Mouse (Mus musculus): Measurements from ENCODE around the gene Smpd1.
A peak's percentile ranks its signal among the peaks of the same experiment; 100 is the strongest.

The Smpd1 gene

DNA sequence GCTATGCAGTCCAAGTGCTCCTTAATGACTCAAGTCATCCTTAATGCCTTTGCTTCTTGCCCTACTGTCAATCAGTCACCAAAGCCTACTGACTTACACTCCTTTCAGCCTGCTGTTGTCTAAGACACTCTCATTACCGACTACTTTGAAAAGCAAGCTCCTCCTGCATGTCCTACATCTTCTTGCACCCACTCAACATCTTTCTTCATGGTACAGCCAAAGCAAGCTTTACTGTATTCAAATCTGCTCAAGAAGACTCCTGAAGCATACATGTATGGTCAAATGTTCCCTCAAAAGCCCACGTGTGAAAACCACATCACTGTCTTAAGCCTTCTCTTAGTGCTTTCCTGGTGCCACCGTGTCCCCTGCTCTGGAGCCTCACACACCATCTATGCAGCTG is 9.2 kb downstream of the Smpd1 start:
- no peak for DNase-seq (ENCODE audit: low spot score)

DNA sequence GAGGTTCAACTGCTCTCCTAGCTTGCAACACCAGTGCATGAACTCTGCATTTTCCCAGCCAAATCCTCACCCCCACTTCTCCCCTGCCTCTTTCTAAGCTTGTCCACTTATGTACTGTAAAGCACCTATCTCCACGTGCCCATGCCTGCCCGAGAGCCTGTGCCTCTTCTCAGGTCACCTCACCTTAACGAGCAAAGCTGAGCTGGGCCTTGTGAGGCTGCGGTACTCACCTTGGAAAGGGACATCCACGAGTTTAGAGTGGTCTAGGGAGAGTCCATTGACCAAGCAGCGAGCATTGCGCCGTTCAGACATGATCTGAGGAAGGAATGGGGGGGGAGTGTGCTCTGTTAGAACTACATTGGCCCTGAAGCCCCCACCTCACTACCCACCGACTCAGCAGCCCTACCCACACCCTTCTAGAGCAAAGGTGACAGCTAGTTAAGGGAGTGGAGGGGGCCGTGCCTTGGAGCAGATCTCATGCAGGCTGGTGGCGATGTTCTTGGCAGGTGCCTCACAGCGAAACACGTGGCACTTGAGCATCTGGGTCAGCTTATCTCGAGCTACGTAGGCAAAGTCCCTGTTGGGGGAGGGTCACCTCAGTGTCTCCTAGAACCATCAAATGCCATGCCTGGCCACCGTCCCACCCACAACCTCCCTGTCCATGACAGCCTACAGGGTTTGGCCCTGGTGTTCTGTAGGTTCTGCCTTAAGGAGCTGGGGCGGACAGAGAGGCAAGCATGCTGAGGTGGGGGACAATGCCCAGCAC is 11.1 kb downstream of the Smpd1 start:
- DNase-seq (ENCODE audit: low spot score): no peak

DNA sequence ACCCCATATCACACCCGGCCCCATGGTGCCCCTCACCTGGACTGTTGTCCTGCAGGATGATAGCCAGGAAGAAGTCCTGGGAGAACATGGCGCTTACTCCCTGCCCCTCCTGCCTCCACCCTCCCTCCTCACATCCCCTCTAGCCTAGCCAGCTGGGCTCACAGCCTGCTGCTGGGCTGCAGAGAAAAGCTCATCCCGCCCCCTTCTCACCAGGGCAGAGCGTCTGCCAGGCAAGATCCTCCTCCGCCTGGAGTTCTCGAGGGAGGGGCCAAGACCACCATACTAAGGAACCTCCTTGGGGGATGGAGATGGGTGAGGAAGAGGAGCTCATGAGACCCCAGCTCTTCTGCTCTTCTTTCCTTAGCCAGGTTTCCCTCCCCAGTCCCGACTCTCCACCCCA is 14.4 kb downstream of the Smpd1 start:
- no peak for DNase-seq (ENCODE audit: low spot score)

DNA sequence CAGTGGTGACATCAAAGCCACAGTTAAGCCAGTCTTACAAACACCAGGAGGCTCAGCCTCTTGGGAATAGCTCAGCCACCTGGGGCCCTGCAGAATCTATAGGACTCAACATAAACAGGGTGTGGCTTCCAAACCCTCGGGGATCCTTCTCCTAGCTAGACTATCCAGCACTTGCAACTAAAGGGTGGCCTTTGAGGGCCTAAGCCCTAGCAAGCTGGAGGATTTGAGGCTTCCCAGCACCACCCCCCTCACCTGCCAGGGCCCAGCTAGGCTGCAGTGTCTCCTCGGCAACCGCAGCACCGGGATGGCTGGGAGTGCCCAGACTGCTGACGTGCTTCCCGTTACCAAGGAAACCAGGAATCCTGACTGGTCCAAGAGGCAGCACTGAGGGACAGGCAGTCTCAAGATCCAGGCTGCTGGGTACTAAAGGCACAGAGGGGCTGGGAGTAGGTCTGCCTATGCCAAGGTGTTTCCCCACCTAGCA is 14.9 kb downstream of the Smpd1 start:
- no peak for DNase-seq (ENCODE audit: low spot score)

DNA sequence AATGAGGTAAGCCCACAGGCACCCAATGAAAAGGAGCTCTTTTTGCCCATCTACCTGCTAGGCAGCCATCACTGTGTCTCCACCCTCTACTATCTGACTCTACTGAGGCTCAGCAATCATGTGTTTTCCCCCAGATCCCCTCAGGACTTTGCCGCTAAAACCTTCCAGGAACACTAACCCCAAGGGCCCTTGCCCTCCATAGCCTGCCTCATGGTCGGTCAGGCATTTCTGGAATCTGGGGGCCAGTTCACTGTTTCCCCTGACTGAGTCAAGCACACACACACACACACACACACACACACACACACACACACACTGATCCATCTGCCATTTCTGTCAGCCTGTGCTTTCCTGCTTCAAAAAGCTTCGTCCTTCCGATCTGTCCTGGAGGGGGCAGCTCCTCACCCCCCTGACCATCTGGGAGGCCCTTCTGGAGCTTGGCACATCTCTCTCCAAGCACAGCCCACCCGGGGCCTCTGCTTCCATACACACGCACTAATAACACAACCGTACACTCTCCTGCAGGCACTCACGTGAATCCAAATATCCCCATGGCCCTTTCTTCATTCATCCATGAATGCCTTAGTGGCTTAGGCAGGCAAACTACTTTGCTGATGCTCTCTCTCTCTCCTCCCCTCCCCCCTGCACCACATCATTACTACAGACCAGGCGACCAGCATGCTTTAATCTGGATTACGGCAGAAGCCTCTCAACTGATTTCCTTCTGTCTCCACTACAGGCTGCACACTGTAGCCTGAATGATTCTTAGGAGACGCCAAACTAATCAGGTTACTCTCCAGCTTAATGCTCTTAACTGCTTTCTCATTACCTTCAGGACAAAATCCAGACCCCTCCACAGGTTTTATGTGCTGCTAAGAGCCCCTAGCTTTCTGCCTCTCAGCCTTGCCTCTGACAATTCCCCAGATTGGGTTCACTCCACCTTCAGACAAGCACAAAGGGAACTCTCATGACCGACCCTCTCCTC is 15.6 kb downstream of the Smpd1 start:
- no peak for DNase-seq (ENCODE audit: low spot score)

DNA sequence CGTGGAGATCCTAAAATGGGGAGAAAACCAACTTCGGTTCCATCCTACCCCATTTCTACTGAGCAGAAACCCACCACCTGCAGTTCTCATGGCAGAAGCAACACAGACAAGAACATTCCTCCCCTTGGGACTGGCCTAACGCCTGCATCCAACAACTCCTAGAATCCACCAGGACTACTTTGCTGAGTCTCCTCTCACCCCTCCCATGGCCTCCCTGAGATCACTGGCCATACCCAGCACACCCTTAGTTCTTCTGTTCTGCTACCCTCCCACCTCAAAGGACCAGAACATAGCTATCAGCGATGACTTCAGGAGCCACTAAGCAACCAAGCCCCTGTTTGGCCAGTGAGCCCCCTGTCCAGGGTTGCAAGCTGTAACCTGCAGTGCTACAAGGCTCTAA is 16.6 kb downstream of the Smpd1 start:
- no peak for DNase-seq (ENCODE audit: low spot score)

DNA sequence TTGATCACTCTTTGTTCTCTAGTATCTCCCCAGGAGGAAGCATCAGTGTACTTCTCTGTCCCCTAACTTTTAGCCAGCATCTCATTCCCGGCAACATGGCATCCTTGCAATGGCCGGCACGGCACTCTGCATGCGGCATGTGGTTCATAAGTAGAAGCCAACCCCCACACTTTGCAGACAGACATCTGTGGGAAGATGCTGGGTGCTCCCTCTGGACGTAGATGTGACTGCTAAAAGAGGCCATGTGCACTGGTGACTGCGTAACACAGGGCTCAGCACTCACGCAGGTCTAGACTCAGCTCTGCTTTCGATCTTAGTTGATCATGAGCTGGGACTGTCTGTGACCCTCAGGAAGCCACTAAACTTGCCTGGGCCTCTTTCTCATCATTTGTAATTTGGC is 18.8 kb downstream of the Smpd1 start:
- no peak for DNase-seq (ENCODE audit: low spot score)

DNA sequence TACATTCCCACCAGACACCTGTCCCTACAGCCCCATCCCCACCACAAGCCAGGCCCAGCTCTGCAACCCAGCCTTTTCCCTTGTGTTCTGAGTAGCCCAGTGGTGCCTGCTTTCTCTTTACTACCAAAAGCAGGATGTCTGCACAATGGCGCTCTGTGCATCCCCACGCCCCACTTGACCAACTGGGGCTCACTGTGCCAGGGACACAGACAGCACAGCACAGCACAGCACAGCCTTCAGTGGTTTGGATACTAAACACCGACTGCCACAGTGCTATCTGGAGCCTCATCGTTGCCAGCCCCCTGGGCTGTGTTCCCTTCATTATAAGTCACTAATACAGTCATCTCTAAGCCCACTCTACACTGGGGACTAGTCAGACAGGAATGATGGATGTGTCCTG is 20.4 kb downstream of the Smpd1 start:
- DNase-seq (ENCODE audit: low spot score): no peak

DNA sequence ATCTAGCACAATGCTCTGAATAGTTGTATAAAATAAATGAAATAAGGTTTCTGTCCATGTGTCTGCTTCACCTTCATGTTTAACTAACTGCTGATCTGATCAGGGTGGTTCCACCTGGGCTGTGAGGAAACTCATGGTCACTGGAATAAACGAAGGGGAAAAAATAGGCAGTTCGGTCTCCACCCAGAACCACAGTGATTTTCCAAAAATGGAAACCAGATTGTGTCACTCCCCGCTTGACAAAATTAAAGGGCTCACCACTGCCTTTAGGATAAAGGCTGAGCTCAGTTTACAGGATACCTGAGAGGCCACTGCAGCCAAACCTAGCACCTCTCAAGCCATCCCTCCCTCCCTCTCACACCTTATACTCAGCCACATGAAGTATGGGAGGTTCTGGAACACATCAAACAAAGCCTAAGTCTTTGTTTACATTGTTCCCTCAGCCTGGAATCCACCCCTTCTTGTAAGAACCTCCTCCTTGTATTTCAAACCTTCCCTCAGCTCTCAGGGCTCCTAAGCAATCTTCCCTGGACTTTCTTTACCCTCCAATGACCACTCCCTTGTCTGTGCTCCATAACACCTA is 22.1 kb downstream of the Smpd1 start:
- no peak for DNase-seq (ENCODE audit: low spot score)

DNA sequence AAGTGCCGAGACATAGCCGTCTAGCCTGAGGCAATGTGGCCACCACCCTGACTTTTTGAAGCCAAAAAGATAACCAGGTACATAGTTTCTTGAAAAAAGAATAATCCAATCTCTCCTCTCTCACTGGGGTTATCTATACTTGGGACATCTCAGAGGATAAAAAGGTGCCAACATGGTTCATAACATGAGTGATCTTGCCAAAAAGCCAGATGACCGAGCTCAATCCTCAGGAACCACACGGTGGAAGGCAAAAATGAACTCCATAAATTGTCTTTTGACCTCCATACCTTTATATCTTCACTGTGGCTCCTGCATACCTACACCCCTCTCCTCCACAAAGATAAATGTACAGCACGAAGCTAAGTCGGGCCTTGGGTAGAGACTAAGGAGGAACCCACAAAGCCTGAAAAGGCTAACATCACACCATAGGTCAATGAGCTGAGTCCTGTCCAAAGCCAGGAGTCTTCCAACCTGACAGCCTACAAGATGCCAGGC is 23.3 kb downstream of the Smpd1 start:
- no peak for DNase-seq (ENCODE audit: low spot score)

DNA sequence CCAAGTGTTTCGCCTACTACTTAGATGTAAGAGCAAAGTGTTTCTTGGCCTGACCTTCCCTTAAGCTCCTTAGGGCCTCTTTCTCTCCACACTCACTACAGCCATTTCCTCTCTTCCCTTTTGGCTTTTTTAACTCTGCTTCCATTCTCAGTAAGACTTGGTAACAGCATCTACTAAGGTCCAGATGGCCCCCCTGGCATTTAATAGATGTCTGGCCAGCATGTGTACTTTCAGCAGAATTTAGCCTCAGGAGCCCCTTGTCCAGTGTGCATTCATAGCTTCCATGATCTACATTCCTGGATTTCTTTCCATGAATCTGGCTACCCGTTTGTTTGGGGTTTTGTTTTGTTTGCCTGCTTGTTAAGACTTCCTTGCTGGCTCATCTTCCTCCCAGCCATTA is 24.3 kb downstream of the Smpd1 start:
- DNase-seq (ENCODE audit: low spot score): no peak

DNA sequence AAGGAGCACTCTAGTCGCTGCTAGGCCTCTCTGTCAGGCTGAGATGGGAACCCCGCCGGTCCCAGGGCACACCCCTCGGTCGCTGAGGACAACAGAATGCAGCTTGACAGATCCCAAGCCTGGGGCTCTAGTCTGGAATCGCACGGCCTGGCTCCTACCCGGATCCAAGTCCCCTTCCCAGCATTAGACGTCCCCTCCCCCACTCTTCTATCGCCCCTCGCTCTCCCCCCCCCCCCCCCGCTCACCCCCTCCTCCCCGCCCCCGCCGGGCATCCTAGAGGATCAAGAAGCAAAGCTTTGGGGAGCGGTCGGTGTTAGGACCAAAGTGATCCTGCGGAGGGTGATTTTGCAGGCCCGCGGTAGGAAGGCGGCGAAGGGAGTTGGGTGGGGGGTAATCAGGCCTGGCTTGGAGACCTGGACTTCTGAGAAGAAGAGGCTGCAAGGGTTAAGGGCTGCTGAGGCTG is 26.5 kb downstream of the Smpd1 start:
- no peak for DNase-seq (ENCODE audit: low spot score)

DNA sequence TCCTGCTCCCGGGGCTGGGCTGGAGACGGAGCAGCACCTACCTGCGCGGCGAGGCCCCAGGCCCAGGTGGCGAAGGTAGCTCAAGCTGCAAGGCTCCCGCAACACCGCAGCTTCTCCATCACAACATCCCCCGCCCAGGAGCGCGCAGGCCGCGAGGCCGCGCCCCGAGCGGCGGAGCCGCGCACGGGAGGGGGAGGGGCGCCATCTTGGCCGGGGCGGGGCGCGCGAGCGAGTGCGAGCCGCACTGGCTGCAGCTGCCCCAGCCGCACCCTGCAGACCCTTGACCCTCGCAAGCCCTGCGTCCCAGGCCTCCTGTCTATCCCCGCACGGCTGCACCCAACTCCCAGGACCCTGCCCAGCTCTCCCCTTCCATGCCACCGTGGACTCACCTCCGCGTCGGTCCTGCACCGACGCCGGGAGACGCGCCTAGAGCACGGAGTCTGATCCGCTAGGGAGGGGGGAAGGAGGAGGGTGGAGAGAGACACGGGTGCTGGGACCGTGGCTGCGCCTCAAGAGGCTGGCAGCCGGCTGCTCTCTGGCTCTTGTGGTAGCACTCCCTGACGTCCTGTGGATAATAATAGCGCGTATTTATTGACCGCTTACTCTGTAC is 27.0 kb downstream of the Smpd1 start, which contains the start of gene Apbb1:
Gene Apbb1, minus strand, starts transcription at position 560 of the 610 bp plus-strand sequence.
- peak; percentile 70 for DNase-seq (ENCODE audit: low spot score)

DNA sequence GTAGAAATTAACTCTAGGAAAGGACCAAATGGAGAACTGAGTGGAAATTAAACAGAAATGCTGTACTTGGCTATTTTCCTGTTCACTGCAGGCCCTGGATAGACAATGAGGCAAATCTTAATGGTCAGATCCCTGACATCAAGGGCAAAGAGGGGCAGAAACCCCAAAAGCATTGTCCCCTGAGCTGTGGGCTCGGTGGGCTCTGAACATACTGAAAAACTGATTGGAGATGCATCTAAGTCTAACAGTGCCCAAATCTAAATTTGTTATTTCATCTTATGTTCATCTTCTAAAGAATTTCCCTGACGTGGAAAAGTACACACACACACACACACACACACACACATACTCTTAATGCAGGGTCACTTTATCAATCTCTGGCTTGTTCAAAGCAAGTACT is 27.8 kb downstream of the Smpd1 start:
- no peak for DNase-seq (ENCODE audit: low spot score)

DNA sequence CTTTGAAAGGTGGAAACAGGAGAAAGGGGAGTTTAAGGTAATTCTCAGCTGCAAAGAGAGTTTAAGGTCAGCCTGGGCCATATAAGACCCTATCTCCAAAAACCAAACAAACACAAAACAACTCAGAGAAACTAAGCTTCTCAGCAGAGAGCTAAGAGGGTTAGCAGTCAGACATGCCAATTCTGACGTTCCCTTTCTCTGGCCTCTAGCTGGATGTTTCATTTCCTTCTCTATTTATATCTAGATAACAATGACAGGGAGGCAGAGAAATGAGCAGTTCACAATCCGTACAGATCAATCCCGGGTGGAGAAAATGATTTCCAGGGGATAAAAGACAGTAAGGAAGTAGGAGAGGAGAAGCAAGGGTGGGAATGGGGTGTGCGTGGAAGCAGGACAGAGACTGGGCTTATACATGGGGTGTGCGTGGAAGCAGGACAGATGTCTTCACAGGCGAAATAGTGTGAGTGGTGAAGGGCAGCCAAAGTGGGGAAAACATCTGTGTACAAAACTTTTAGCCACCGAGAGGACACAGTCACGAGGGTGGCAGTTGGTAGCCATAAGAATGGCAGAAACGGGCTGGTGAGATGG is 34.3 kb downstream of the Smpd1 start:
- no peak for DNase-seq (ENCODE audit: low spot score)

DNA sequence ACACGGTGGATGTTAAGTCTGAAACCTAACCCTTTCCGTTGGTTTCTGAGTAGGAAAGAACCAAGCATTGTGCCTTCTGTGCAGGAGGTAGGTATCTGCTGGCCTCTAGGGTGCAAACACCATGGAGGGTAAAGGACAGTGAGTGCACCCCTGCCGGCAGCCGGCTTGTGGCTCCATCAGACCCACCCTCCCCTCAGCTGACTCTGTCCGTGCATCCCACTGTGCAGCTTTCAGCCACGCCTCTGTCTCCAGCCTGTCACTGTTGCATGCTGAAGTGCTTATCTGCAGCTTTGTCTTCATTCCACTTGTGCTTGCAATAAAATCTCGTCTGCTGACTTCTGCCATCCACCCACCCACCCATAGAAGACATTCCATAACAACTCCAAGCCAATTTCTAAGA is 35.9 kb downstream of the Smpd1 start:
- DNase-seq (ENCODE audit: low spot score): no peak

DNA sequence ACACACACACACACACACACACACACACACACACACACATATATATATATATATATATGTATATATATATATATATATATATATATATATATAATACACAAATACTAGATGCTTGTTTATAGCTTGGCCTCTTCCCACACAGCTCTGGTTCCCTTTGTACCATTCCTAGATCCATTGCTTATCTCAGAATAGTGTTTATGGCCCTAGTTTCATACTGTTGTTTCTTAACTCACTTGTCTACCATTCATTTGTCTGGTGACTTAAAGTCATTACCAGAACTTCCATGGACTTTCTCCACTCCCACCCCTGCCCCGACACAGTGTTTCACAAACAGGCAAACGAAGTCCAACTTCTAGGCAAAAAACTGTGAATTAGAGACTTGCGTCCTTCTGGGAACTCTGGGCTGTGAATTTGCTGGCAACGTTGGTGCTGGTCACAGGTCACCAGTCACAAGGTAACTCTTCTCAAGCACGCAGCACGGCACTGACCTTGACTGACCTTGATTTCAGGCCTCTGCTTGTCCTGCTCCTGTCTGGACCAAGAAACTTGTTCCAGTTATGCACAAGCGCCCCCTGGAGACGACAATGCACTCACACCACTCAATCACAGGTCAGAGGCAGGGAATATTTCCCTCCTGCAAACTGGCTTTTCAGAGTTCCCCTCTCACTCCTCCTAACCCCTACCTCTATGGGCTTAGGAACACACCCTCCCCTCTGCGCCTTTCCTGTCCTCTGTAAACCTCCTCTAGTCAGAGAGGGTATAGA is 48.9 kb downstream of the Smpd1 start:
- peak; percentile 63 for DNase-seq (ENCODE audit: low spot score)

Data from urinary bladder, postnatal 25 days (tissue).